ENCODE assay signal across 23 mouse cellular contexts in the genomic region with DNA sequence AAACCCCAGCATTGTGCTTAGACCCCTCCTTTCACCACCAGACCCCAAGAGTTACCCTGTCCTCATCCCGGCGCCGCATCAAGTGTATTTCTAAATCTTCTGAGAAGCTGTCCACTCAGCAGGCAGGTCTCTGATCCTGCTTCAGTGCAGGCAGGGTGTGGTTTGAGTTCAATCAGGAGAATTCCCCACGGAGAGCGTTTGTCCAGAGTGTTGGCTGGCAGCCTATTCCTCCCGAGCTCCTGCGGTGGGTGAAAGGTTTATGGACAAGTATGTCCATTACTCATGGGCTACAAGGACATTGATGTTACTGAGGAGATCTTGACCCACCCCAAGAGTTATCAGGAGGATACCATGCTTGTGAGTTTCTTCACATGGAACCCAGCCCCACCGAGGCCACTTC.
DNase-seq lines count a peak whose midpoint lies in the region; ATAC-seq and TF ChIP-seq lines count a peak whose summit lies in the region.
"Had no signal": no experiment of that assay in that cellular context is flagged by ENCODE, and none has a peak within 500 bp of the region (broad histone marks: within the 10 kb centered on the region; RNA-seq: fewer than 3 reads in every experiment).

No protein-coding gene starts in this region.

- no peaks in the 10 kb centered on the region for H3K4me1 ChIP-seq in kidney, adult 2 months (ENCODE audit: control insufficient read depth, insufficient read depth, low read length)
- H3K4me1 ChIP-seq in midbrain, postnatal 0 days (ENCODE audit: insufficient read depth, low read length) = no peaks in the 10 kb centered on the region; the same call in 1 of the 2 replicates
- H3K4me1 ChIP-seq: megakaryocyte, embryonic 14.5 days had no signal

- no peak for TF ChIP-seq POLR2A in kidney, adult 2 months (IDR thresholded peaks at IDR 0.05; ENCODE audit: low read depth, low read length)

- peak; percentile 36 for DNase-seq in kidney, adult 2 months
- no peak for DNase-seq in kidney, postnatal 4 days
- DNase-seq in adipocyte (ENCODE audit: low spot score) = peak; percentile 44
- peak; percentile 61 for DNase-seq in adrenal gland, postnatal 25 days
- peak; percentile 42 for DNase-seq in heart, postnatal 4 days
- DNase-seq in cerebellum, postnatal 36 days = no peak
- no peak for DNase-seq in midbrain, postnatal 0 days (ENCODE audit: low spot score)
- DNase-seq: cerebellum, adult 11 months; cerebellum, postnatal 25 days; kidney, adult 11 months; left cerebral cortex, postnatal 4 days; liver; liver, postnatal 0 days; lung, postnatal 14 days; midbrain, embryonic 14.5 days; right cerebral cortex, postnatal 25 days had no signal

- no peaks in the 10 kb centered on the region for H3K36me3 ChIP-seq in kidney, adult 2 months (ENCODE audit: control insufficient read depth, insufficient read depth, low read length)
- H3K36me3 ChIP-seq in midbrain, postnatal 0 days (ENCODE audit: insufficient read depth, low read length) = no peaks in the 10 kb centered on the region
- H3K36me3 ChIP-seq: embryonic facial prominence, embryonic 15.5 days; forebrain, embryonic 10.5 days; neural tube, embryonic 15.5 days; stomach, embryonic 15.5 days had no signal

- H3K27ac ChIP-seq in kidney, adult 2 months (ENCODE audit: insufficient read depth, low read depth, low read length) = no peak overlapping the region
- no peak overlapping the region for H3K27ac ChIP-seq in midbrain, postnatal 0 days (ENCODE audit: low read depth, low read length)
- H3K27ac ChIP-seq: embryonic facial prominence, embryonic 15.5 days; forebrain, embryonic 10.5 days; left cerebral cortex, adult 2 months; neural tube, embryonic 15.5 days; stomach, embryonic 15.5 days had no signal

- no peak for TF ChIP-seq CTCF in kidney, adult 2 months (conservative IDR thresholded peaks at IDR 0.05; ENCODE audit: insufficient read depth, insufficient read length, low read depth, low read length)
- TF ChIP-seq CTCF in midbrain, postnatal 0 days (IDR thresholded peaks at IDR 0.05) = no peak

- H3K4me2 ChIP-seq in midbrain, postnatal 0 days (ENCODE audit: low read depth, low read length, poor library complexity, severe bottlenecking) = no peak overlapping the region
- H3K4me2 ChIP-seq: embryonic facial prominence, embryonic 15.5 days; neural tube, embryonic 15.5 days; stomach, embryonic 15.5 days had no signal

- H3K4me3 ChIP-seq in kidney, adult 2 months (ENCODE audit: insufficient read depth, low read depth, low read length) = no peak overlapping the region
- H3K4me3 ChIP-seq in midbrain, postnatal 0 days (ENCODE audit: low read depth, low read length) = no peak overlapping the region
- H3K4me3 ChIP-seq: embryonic facial prominence, embryonic 15.5 days; forebrain, embryonic 10.5 days; left cerebral cortex, adult 2 months; megakaryocyte, embryonic 14.5 days; neural tube, embryonic 15.5 days; stomach, embryonic 15.5 days had no signal

- H3K9ac ChIP-seq in midbrain, postnatal 0 days (replicated peaks; ENCODE audit: low read length, poor library complexity, severe bottlenecking) = no peak overlapping the region
- H3K9ac ChIP-seq: embryonic facial prominence, embryonic 15.5 days; liver, postnatal 0 days; neural tube, embryonic 15.5 days; stomach, embryonic 15.5 days had no signal

- H3K9me3 ChIP-seq in midbrain, postnatal 0 days (ENCODE audit: low read length) = no peaks in the 10 kb centered on the region
- H3K9me3 ChIP-seq: embryonic facial prominence, embryonic 15.5 days; forebrain, embryonic 10.5 days; neural tube, embryonic 15.5 days; stomach, embryonic 15.5 days had no signal

- WGBS in kidney, adult 2 months = 55% methylated on average over 8 of the region's 8 CpGs
- 84% methylated on average over 8 of the region's 8 CpGs for WGBS in midbrain, postnatal 0 days

- ATAC-seq in midbrain, postnatal 0 days (ENCODE audit: low FRiP score) = no peak
- ATAC-seq: liver, postnatal 0 days; Patski had no signal

- no peaks in the 10 kb centered on the region for H3K27me3 ChIP-seq in kidney, adult 2 months (replicated peaks; ENCODE audit: control insufficient read depth, insufficient read depth, low read length)
- no peaks in the 10 kb centered on the region for H3K27me3 ChIP-seq in midbrain, postnatal 0 days (ENCODE audit: insufficient read depth, low read length)
- H3K27me3 ChIP-seq: embryonic facial prominence, embryonic 15.5 days; neural tube, embryonic 15.5 days; Patski; stomach, embryonic 15.5 days had no signal

Comparison
In these comparisons a context has a peak if more than half of its experiments do, and no peak if none do; other contexts are left out.
1. DNase-seq: peak in kidney, adult 2 months (single experiment), adipocyte (single experiment), adrenal gland, postnatal 25 days (single experiment) and heart, postnatal 4 days (single experiment); none in kidney, postnatal 4 days (0 of 2), cerebellum, postnatal 36 days (0 of 2) and midbrain, postnatal 0 days (single experiment).